Mouse (Mus musculus) adrenal gland, adult 10 weeks (tissue): Measurements from ENCODE around the gene Pgrmc2. TPM values are rescaled to one million over a fixed set of nuclear protein-coding genes. Genes with fewer than 3 reads are reported as not detected.

Source experiments
- polyA plus RNA-seq: library from polyadenylated mRNA; stranded (reverse); fragments of 350-450 nt; fragmentation: Illumina TruSeq; extraction: RNeasy Lipid Tissue Mini Kit (QIAGEN cat#74804); gene quantifications from one replicate; pipeline ENCODE4 v1.2.3, GENCODE M21; 2014; ENCODE audit warnings: low read depth, low replicate concordance

Pgrmc2 gene
- polyA plus RNA-seq = 112 TPM

DNA sequence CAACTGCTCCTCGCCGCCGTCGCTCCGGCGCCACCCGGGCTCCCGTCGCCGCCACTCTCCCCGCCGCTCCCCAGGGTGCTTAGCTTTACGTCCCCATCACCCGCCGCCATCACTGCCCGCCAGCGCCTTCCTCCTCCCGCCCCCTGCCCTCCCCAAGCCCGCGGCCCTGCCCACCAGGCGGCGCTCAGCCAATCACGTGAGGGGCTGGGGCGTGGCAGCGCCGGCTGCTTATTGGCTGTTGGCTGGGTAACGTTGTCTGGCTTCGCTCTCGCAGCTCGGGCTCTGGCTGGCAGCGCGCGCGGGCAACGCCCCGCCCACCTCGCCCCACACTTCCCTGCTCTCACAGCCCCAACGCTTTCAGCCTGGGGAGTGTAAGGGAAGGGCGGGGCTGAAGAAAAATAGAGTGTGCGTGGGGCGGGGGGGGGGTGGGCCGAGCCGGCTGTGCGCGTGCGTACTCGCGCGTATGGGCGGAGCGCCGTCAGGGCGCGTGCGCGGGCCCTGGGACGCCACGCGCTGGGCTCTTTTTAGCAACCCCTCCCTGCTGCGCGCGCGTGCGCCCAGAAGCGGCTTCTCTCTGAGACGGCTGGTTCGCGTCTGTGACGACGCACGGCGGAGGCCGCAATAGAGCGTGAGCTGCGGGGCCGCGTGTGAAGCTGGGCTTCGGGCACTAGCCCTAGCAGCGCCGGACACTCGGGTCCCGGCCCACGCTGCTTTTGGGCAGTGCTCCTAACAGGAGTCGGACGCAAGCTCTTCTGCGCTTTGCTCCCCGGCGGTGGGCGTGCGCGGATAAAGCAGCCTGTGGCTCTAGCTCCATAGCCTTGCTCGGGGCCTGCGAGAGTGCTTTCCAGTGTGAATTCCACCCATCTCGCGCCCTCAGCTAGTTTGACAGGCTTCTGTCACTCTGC is at the start of gene Pgrmc2:
TSS of gene Pgrmc2 (minus strand) at position 162 of the 905 bp plus-strand sequence.

Other genes with a start within 250 kb of the Pgrmc2 start
- gene Mfsd8, start 236.2 kb downstream of the Pgrmc2 start, polyA plus RNA-seq = 51.2 TPM
- 14.6 TPM for gene Abhd18, start 236.1 kb downstream of the Pgrmc2 start, polyA plus RNA-seq
- not detected for gene 1700034I23Rik, start 180.5 kb downstream of the Pgrmc2 start, polyA plus RNA-seq
- gene Larp1b, start 133.2 kb downstream of the Pgrmc2 start, polyA plus RNA-seq = 66.5 TPM